Mouse (Mus musculus) neural tube, embryonic 11.5 days (tissue): ENCODE data around the gene Astl. TPM values are rescaled to one million over a fixed set of nuclear protein-coding genes. Genes with fewer than 3 reads are reported as not detected.
A peak's percentile ranks its signal among the peaks of the same experiment; 100 is the strongest.

Experiments used
- ATAC-seq: fragments of 200-750 bp; cut with Nextera tagmentation; 2 replicates; pipeline ENCODE4 v1.8.0; 2017; ENCODE audit warnings: moderate number of reproducible peaks, mild to moderate bottlenecking, moderate TSS enrichment, moderate library complexity; ENCODE audit not compliant: insufficient read depth, low FRiP score, low TSS enrichment
- DNase-seq: peaks from one replicate; pipeline ENCODE4 v3.0.0-alpha.2; 2015; ENCODE audit warnings: low spot score
- H3K27ac ChIP-seq: fragments of 300-500 bp; sonication (generic); 2 replicates; pipeline ENCODE4 v1.5.1; 2014; ENCODE audit warnings: low read depth, mild to moderate bottlenecking, low read length
- H3K27me3 ChIP-seq: fragments of 300-500 bp; sonication (generic); 2 replicates; pipeline ENCODE4 v1.6.1; 2014; ENCODE audit warnings: mild to moderate bottlenecking, low read length, mixed read lengths; ENCODE audit not compliant: control insufficient read depth, insufficient read depth
- H3K36me3 ChIP-seq: fragments of 300-500 bp; sonication (generic); 2 replicates; pipeline ENCODE4 v1.6.1; 2014; ENCODE audit warnings: mild to moderate bottlenecking, low read length, moderate library complexity, mixed read lengths; ENCODE audit not compliant: control insufficient read depth, insufficient read depth
- H3K4me1 ChIP-seq: fragments of 300-500 bp; sonication (generic); 2 replicates; pipeline ENCODE4 v1.6.1; 2014; ENCODE audit warnings: low read length, mixed read lengths; ENCODE audit not compliant: control insufficient read depth, insufficient read depth
- H3K4me2 ChIP-seq: fragments of 300-500 bp; sonication (generic); 2 replicates; pipeline ENCODE4 v1.6.1; 2014; ENCODE audit warnings: low read depth, mild to moderate bottlenecking, moderate library complexity
- H3K4me3 ChIP-seq: fragments of 300-500 bp; sonication (generic); 2 replicates; pipeline ENCODE4 v1.5.1; 2014; ENCODE audit warnings: low read depth, low read length
- H3K9ac ChIP-seq: fragments of 300-500 bp; sonication (generic); 2 replicates; pipeline ENCODE4 v1.6.1; 2014; ENCODE audit warnings: mild to moderate bottlenecking, low read length
- H3K9me3 ChIP-seq: fragments of 300-500 bp; sonication (generic); 2 replicates; pipeline ENCODE4 v1.6.1; 2016; ENCODE audit warnings: low read length; ENCODE audit not compliant: control insufficient read depth
- WGBS: fragments of 180-500 bp; shearing (Covaris S2); extraction: QIAGEN DNeasy Blood & Tissue Kit; methylation state at CpG from one replicate; pipeline ENCODE4 v1.1.7; 2014; 5-methylcytosine and 5-hydroxymethylcytosine counted together
- polyA plus RNA-seq: library from polyadenylated mRNA; unstranded; fragments of >200 nt; fragmentation: Nextera tagmentation; extraction: Ambion mirVana; gene quantifications from 2 replicates; pipeline ENCODE4 v1.2.1, GENCODE M21; 2014

Astl gene
- polyA plus RNA-seq, 1 experiment from 2014 or later, result not detected

DNA sequence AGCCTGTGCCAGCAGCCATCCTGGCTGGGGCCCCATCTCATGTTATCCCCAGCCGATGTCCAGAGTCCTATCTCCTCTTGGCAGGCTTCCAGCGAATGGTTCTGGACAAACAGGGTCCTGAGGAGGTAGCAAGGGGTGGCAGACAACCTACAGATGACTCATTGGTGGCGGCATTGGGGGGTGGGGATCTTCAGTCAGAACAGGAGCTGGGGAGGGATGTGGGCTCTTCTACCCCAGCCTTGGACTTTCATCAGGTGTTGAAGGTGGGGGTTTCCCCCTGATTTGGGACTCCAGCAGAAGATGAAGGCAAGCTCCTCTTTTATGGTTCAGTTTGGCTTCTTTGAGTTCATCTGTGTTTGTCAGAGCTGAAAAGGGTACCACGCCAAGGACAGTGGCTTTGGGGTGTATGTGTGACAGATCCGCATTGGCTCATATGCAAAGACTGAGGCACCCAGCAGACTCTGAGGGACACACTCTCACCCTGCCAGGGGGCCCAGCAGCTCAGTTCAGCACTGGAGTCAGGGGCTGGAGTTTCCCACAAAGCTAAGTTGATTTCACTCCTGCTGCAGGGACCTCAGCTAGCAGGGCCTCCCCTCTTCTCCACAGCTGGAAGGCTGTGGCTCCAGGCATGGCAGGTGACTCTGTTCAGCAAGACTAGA lies 4.4 kb upstream of the Astl start:
- Histone ChIP-seq H3K4me1 (0 out of 2 replicates have a peak, but pooled peaks cover 3% of the 10 kb centered on the region), H3K27me3 (peaks cover 27% of the 10 kb centered on the region), H3K27ac (no peak overlapping the region), H3K4me3 (no peak overlapping the region), H3K9me3 (no peaks in the 10 kb centered on the region), H3K36me3 (no peaks in the 10 kb centered on the region), H3K4me2 (no peak overlapping the region), H3K9ac (no peak overlapping the region)
- ATAC-seq (no peak), DNase-seq (no peak)
- 77% methylated on average over 5 of the region's 5 CpGs for WGBS

DNA sequence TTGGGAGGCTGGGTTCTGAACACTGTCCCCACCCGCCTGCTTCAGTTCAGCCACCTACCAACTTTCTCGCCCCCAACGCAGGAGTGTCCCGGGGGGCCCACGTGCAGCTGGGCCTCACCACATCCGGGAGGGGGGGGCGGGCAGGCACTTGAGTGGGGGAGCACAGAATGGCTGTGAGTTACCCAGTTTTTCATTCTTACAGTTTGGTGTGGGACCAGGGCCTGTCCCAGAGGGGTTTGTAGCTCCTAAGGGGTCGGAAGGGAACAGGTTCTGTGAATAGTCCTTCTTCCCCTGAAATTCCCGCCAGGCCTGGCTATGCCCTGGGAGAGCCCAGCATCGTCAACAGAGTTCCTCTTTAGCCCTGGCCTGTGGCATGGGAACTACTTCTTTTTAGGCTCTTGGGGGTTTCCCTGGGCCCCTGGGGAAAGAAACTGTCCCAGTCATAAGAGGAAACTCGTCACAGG lies 3.3 kb upstream of the Astl start:
- Histone ChIP-seq H3K4me2 (no peak overlapping the region), H3K27me3 (peaks cover 27% of the 10 kb centered on the region)
- 43% methylated on average over 11 of the region's 11 CpGs for WGBS

DNA sequence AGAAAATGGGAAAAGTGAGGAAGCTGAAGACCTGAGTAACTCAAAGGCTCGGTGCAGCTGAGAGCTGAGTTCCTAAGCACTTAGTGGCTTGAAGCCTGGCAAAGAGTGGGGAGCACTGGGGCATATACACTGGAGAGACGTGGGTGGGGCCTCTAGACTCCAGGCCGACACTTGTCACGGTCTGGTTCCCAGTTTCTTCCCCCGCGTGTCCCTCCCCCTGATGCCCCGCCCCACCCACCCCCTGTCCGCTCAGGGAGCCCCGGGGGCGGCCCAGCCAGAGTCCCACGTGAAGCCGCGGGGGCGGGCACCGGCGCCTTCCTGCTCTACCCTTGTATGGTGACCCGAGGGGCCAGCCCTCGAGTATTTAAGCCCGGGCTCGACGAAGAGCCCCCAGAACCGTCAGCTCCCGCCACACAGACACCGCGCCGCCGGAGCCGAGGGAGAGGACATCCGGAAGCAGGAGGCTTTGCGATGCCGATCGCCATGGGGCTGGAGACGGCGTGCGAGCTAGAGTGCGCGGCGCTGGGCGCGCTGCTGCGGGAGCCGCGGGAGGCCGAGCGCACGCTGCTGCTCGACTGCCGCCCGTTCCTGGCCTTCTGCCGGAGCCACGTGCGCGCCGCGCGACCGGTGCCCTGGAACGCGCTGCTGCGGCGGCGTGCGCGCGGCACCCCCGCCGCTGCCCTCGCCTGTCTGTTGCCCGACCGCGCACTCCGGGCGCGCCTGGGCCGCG lies 2.5 kb upstream of the Astl start, which contains the start of gene Dusp2:
Gene Dusp2, plus strand, starts transcription at position 393 of the 730 bp plus-strand sequence.
- H3K4me1 ChIP-seq, result 0 out of 2 replicates have a peak, but pooled peaks cover 3% of the 10 kb centered on the region

More for the DNA sequence above, 3.3 kb upstream of the Astl start:
- Histone ChIP-seq H3K36me3 (no peaks in the 10 kb centered on the region), H3K4me1 (0 out of 2 replicates have a peak, but pooled peaks cover 3% of the 10 kb centered on the region), H3K27ac (no peak overlapping the region), H3K4me3 (no peak overlapping the region), H3K9me3 (no peaks in the 10 kb centered on the region), H3K9ac (no peak overlapping the region)
- ATAC-seq (no peak), DNase-seq (no peak)

DNA sequence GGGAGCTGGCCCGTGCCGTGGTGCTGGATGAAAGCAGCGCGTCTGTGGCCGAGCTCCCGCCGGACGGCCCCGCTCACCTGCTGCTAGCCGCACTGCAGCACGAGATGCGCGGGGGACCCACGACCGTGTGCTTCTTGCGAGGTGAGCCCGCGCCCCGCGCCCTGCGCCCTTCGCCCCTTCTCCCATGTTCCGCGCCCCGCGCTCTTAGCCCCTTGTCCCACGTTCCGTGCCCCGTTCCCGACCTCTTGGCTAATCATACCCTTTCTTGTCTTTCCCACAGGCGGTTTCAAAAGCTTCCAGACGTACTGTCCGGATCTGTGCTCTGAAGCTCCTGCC lies 2.0 kb upstream of the Astl start:
- peaks cover 27% of the 10 kb centered on the region for H3K27me3 ChIP-seq
- no peaks in the 10 kb centered on the region for H3K36me3 ChIP-seq
- H3K4me2 ChIP-seq, result peak overlapping the region; percentile 73
- 4% methylated on average over 33 of the region's 33 CpGs for WGBS
- peak overlapping the region; percentile 48 for H3K9ac ChIP-seq
- no peak for ATAC-seq
- H3K4me1 ChIP-seq, result 0 out of 2 replicates have a peak, but pooled peaks cover 3% of the 10 kb centered on the region
- H3K4me3 ChIP-seq, result peak overlapping the region; percentile 39
- no peaks in the 10 kb centered on the region for H3K9me3 ChIP-seq
- no peak for DNase-seq
- H3K27ac ChIP-seq, result no peak overlapping the region

More for the DNA sequence above, 2.5 kb upstream of the Astl start, which contains the start of gene Dusp2:
- ATAC-seq (peak; percentile 45; the same call in 1 of the 2 replicates), DNase-seq (peak; percentile 67)
- Histone ChIP-seq H3K27me3 (peaks cover 27% of the 10 kb centered on the region), H3K9ac (peak within 1 kb of the TSS; percentile 48), H3K27ac (no peak within 1 kb of the TSS), H3K9me3 (no peaks in the 10 kb centered on the region), H3K36me3 (no peaks in the 10 kb centered on the region), H3K4me2 (peak within 1 kb of the TSS; percentile 73), H3K4me3 (peak within 1 kb of the TSS; percentile 39)
- under 1% methylated on average over 65 of the region's 76 CpGs for WGBS

DNA sequence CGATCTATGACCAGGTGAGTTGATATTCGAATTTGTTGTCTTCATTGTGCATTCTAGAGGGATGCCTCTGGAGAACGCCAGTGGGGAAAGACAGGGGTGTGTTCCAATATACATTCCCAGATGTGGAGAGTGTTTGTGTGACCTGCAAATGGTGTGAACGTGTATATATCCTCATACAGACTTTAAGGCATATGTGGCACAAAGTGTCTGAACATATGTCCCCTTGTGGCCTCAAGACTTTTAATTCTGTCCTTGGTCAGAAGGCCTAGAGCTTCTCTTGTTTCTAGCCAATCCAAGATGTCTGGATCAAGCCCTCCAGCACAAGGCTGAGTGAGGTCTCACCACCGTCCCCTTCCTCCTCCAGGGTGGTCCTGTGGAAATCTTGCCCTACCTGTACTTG lies 1.6 kb upstream of the Astl start:
- Histone ChIP-seq H3K27me3 (peaks cover 27% of the 10 kb centered on the region), H3K36me3 (no peaks in the 10 kb centered on the region), H3K4me2 (peak overlapping the region; percentile 73), H3K9ac (peak overlapping the region; percentile 23), H3K27ac (no peak overlapping the region), H3K4me3 (peak overlapping the region; percentile 39), H3K4me1 (0 out of 2 replicates have a peak, but pooled peaks cover 3% of the 10 kb centered on the region), H3K9me3 (no peaks in the 10 kb centered on the region)
- 52% methylated on average over 5 of the region's 5 CpGs for WGBS
- DNase-seq (no peak), ATAC-seq (no peak)

DNA sequence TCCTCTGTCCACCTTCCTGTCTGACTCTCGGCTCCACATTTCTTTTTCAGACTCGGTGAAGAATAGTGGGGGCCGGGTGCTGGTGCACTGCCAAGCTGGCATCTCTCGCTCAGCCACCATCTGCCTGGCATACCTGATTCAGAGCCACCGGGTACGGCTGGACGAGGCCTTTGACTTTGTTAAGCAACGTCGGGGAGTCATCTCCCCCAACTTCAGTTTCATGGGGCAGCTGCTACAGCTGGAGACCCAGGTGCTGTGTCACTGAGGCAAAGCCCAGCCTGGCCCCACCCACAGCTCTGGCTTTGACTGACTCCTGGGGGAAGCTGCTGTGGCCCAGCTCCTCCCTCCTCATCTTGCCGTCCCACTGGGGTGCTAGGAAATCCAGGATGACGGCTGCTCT lies 908 bp upstream of the Astl start:
- Histone ChIP-seq H3K4me3 (no peak overlapping the region), H3K9ac (no peak overlapping the region), H3K9me3 (no peaks in the 10 kb centered on the region), H3K4me1 (0 out of 2 replicates have a peak, but pooled peaks cover 3% of the 10 kb centered on the region), H3K27ac (no peak overlapping the region), H3K4me2 (no peak overlapping the region; the same call in 1 of the 2 replicates), H3K36me3 (no peaks in the 10 kb centered on the region), H3K27me3 (peaks cover 27% of the 10 kb centered on the region)
- WGBS, result 66% methylated on average over 11 of the region's 11 CpGs
- ATAC-seq (no peak), DNase-seq (no peak)

DNA sequence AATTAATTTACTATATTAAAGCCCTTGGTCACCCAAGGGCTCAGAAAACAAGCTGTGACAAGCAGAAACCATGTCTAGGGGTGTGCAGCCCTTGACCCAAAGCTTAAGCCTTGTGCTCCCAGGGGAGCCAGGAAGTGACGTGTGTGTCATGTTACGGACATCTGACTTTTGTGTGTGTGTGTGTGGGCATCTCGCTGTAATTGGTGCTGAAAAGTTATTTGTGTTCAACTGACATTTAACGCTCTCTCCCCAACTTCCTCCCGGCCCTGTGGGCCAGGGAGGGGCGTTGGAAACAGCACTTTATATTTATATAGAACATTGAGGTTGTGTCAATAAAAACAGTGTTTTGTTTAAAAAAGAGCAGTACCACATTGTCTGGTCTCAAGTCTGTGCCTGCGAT lies 427 bp upstream of the Astl start:
- WGBS, result 75% methylated on average over 7 of the region's 7 CpGs
- no peak overlapping the region for H3K4me2 ChIP-seq
- no peak for DNase-seq
- no peaks in the 10 kb centered on the region for H3K36me3 ChIP-seq
- no peaks in the 10 kb centered on the region for H3K9me3 ChIP-seq
- H3K4me3 ChIP-seq, result no peak overlapping the region
- 0 out of 2 replicates have a peak, but pooled peaks cover 3% of the 10 kb centered on the region for H3K4me1 ChIP-seq
- H3K27me3 ChIP-seq, result peaks cover 27% of the 10 kb centered on the region
- no peak overlapping the region for H3K9ac ChIP-seq
- no peak overlapping the region for H3K27ac ChIP-seq
- no peak for ATAC-seq

DNA sequence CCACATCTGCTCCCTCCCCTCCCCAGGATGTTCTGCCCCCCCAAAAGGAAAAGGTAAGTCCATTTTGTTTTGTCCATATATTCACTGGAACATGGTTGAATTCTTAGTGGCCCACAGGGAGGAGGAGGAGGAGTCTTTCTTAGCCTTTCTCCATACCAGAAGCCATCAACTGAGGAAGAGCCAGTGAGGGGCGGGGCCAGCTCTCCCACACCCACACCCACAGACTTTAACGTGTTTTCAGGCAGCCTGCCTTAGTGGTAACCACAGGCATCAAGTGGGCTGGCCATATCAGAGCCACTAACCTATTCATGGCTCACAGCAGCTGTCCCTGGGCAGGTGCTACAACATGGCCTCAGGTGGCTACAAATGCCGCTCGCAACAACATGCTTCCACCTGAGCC lies 394 bp downstream of the Astl start:
- Histone ChIP-seq H3K4me3 (no peak overlapping the region), H3K4me1 (0 out of 2 replicates have a peak, but pooled peaks cover 3% of the 10 kb centered on the region), H3K4me2 (no peak overlapping the region), H3K36me3 (no peaks in the 10 kb centered on the region), H3K27me3 (peaks cover 27% of the 10 kb centered on the region), H3K9me3 (no peaks in the 10 kb centered on the region), H3K9ac (no peak overlapping the region), H3K27ac (no peak overlapping the region)
- WGBS, result 70% methylated on average over 4 of the region's 4 CpGs
- ATAC-seq (no peak), DNase-seq (no peak)
